Mouse (Mus musculus) kidney, adult 2 months (tissue): ENCODE data around the gene Icmt.

ENCODE experiments used
- CTCF ChIP-seq: fragments of 200-500 bp; conservative IDR thresholded peaks from 2 replicates; pipeline ENCODE4 v1.5.1; 2011; ENCODE audit warnings: low read depth, mild to moderate bottlenecking, control low read depth, low read length, moderate library complexity, mixed read lengths; ENCODE audit not compliant: insufficient read depth, insufficient read length
- POLR2A ChIP-seq: fragments of 200-500 bp; IDR thresholded peaks from one replicate; pipeline ENCODE4 v1.6.1; 2011; ENCODE audit warnings: low read depth, low read length, control low read depth

GRCm38 (mm10) chr4:152272006-152272405, 25.0 kb upstream of the Icmt start:
- no peak for TF ChIP-seq POLR2A
- TF ChIP-seq CTCF, result no peak
